Mouse (Mus musculus) thymus, adult 18-20 months (tissue): Measurements from ENCODE around the gene Zmynd10.

Experiments used
- DNase-seq, 2 experiments: peaks; one replicate each; pipeline ENCODE4 v3.0.0; 2022; ENCODE audit warnings: mixed read lengths in 2 of 2

The Zmynd10 gene

DNA sequence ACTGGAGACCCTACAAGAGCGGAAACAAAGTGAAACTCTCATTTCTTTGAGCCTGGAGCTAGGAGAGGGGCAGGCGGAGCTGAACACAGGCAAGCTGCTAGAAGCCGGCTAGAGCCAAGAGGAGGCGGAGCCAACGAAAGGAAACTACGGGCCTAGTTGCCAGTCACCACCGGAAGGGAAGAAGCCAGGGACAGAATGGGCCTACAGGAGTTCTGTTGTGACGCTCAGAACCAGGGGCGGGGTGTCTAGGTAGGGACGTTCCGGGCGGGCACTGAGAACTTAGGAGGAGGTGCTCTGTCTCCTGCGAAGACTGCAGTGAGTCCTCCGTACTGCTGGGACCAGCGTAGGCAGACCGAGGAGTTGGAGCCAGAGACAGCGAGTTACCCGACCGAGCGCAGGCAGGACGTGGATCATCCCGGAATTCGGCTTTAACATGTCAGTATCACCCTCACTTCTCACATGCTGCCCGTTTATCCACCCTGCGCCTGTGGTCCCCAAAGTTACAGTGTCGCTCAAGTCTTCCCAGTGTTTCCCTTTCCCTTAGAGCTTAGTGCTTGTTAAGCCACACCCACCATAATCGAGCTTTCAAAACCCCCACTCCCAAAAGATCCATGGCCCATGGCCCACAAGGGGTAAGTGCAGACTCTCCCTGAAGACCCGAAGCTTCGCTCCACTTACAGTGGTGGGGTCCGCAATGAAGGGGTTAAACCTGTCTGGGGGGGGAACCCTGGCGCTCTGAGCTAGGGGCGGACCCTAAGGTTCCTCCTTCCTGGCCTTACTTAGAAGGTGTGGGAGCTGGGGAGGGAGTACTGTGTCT, 33.6 kb downstream of the Zmynd10 start, which contains the start of gene Hyal3:
Gene Hyal3, plus strand, starts transcription at position 318 of the 817 bp plus-strand sequence.
- DNase-seq, result peak; percentile 81 to 88

DNA sequence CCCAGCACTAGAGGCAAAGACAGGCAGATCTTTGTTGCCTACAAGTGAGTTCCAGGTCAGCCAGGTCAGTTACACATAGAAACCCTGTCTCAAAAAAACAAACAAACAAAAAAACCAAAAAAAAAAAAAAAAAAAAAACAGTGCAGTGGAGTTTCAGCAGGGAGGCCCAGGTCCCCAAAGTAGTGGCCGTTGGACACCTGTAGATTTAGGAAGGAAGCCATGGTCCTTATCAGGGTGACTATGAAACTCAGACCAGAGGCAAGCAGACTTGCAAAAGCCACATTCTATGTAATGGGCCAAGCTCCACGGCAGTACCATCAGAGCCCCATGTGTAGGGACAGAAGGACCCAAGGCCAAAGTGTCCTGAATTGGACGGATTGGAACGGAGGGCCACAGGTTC, 34.5 kb downstream of the Zmynd10 start:
- DNase-seq, result no peak

DNA sequence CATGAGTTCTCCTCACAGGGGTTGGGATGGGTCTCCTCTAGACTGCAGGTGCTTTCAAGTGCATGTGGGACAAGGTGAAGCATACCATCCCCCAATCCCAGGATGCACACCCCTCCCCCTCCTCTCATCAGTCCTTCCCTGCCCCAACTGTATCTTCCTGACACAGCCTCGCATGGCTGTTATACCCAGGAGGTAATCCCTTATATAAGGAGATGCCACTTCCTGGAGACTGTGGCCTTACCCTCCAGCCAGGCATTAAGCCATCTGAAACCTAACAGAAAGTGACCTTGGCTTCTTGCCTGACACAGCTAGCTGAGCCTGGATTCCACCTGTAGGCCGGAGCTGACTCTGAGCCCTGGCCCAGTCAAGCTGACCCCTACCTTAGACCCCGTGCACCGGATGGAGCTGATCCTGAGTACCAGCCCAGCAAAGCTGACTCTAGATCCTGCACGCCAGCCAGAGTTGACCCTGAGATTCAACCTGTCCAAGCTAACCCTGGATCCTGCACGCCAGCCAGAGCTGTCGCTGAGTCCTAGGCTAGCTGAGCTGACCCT, 35.5 kb downstream of the Zmynd10 start:
- no peak for DNase-seq

DNA sequence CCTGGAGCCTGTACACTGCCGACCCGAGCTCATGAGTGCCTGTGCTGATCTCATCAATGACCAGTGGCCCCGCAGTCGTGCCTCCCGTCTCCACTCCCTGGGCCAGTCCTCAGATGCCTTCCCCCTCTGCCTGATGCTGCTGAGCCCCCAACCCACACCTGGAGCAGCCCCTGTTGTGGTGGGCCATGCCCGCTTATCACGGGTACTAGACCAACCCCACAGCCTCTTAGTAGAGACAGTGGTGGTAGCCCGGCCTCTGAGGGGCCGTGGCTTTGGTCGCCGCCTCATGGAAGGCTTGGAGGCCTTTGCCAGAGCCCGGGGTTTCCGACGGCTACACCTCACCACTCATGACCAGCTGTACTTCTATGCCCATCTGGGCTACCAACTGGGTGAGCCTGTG, 36.1 kb downstream of the Zmynd10 start:
- DNase-seq, result no peak

DNA sequence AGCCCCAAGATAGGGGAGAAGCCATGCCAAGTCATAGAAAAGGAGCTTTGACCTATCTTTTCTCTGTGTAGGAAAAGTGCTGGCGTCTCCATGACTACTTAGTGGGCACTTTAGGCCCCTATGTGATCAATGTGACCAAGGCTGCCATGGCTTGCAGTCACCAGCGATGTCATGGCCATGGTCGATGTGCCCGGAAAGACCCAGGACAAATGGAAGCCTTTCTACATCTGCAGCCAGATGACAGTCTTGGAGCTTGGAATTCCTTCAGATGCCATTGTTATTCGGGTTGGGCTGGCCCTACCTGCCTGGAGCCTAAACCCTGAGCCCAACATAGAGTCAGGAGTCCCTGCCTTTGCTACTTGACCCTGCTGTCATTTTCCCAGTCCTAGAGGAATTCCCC, 39.4 kb downstream of the Zmynd10 start:
- no peak for DNase-seq

DNA sequence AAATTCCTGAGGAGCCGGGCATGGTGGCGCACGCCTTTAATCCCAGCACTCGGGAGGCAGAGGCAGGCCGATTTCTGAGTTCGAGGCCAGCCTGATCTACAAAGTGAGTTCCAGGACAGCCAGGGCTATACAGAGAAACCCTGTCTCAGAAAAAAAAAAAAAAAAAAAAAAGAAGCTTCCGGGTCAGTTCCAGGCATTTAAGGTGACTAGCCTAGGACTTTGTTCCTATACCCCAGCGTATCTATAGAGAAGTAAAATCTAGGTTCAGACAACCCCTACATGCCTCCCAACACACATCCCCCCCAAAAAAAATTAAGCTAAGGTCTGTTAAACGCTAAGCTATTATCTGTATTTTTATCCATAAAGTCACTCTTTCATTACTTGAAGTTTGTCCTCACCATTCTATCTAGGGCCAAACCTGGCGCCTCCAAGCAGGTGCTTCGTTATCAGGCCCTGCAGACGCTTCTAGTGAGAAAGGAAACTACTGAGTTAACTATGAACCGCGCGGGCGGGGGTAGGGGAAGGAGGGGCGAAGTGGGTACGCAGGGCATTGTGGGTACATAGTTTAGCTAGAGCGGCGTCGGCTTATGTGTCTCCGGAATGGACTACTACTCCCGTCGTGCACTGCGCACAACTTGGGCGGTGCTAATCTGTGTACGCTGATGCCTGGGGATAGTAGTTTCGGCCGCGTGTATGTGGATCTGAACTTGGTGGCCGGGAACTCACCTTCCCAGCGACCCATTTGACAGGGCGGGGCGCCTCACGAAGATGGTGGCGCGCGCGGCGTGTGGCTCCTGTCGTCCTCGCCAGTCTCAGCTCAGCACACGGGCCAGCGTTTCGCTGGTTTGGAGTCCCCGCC, 40.1 kb downstream of the Zmynd10 start, which contains the start of gene Ifrd2:
Gene Ifrd2, plus strand, starts transcription at position 669 of the 859 bp plus-strand sequence.
- peak; percentile 98 to 99 for DNase-seq

DNA sequence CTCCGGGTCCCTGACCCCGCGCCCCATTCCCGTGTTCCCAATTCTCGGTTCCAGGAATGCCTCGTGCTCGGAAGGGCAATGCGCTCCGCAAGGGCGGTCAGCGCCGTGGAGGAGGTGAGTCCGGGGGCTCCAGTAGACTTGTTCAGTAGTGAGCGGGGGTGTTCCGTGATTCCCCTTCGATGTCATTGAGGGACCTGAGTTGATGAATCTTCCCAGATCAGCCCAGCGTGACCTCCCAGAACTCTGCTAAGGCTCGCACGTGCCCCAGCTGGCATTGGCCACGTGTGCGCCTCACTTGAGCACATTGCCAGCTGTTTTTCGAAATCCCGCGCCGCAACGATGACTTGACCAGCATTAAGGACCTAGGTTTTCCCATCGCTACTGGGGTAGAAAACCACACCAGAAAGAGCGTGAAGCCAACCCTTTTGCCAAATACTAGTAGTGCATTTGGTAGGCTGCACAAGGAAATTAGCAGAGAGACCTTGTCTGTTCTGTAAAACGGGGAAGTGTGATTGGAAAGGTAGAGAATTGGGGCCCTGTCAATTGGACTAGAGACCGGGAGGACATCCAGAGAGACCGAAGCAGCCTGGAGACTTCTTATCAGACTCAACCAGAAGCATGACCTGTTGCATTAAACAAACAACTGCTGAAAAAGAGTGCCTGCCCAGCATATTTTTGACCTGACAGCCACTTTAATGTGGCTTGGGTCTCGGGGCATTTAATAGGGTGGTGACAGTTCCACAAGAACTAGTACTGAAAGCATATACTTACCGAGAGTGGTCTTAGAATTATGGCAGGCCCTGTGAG, 40.9 kb downstream of the Zmynd10 start:
- DNase-seq, result no peak

DNA sequence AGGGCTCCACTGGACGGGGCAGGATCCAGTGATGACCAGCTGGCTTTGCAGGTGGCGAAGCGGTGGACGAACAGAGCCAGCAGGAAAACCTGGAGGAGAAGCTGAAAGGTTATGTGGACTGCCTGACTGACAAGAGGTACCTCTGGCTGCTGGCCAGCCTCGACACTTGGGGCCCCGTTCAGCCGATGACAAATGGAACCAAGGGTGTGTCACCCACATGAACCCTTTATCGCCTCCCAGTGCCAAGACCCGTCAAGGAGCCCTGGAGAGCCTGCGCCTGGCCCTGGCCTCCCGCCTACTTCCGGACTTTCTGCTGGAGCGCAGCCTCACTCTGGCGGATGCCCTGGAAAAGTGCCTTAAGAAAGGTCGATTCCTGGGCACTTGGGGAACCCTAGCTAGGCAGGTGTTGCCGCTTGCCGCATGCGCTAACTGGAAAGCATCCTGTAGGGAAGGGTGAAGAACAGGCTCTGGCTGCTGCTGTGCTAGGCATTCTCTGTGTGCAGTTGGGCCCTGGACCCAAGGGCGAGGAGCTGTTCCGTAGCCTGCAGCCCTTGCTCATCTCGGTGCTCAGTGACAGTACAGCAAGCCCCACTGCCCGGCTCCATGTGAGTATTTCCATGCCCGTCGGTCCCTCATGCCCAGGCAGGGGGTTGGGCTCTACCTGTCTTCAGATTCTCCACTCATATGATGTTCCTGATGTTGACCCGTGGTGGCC, 43.1 kb downstream of the Zmynd10 start:
- DNase-seq, result no peak

DNA sequence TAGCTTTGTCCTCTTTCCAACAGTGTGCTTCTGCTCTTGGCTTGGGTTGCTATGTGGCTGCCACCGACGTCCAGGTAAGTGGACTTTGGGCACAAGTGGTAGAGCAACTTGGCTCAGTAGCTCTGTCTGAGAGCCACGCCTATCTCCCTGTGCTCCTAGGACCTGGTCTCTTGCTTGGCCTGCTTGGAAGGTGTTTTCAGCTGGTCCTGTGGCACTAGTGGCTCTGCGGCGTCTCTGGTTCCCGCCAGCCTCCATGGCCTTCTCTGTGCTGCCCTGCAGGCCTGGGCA, 43.6 kb downstream of the Zmynd10 start:
- DNase-seq, result no peak

DNA sequence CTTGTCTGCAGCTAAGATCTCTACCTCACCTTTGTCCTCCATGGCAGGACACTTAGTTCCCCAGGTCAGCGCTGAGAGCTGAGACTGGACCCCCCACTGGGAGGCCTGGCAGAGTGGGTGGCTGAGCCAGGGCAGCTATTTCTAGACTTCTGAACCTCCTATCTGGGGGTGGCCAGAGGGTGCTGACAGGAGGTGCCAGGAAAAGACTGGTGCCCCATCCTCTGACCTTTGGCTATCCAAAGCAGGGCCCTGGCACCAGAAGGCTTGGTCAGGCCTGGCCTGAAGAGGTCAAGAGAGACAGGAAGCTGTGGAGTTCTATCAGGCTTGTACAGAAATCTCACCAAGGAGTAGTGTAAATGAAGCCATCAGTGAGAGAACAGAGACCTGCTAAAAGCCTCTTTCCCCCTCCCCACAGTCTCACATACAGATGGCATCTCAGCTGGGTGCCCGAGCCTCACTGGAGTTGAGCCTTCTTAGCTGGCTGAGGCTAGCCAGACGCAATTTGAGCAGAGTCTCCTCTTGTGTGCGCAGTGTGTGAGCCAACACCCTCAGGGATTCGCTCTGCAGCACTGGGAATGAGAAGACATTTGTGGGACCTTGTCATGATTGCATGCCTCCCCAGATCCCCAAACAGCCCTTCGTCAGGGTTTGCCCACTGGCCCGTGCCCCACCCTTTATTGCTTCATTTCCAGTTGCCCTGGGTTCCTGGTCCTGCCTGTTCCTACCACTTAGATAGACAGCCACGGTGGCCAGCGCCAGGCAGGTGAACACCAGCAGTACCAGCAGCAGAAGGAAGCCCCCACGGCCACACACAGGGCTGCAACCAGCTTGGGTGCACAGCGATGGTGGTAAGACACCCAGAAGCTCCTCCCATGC, 46.2 kb downstream of the Zmynd10 start:
- no peak for DNase-seq

DNA sequence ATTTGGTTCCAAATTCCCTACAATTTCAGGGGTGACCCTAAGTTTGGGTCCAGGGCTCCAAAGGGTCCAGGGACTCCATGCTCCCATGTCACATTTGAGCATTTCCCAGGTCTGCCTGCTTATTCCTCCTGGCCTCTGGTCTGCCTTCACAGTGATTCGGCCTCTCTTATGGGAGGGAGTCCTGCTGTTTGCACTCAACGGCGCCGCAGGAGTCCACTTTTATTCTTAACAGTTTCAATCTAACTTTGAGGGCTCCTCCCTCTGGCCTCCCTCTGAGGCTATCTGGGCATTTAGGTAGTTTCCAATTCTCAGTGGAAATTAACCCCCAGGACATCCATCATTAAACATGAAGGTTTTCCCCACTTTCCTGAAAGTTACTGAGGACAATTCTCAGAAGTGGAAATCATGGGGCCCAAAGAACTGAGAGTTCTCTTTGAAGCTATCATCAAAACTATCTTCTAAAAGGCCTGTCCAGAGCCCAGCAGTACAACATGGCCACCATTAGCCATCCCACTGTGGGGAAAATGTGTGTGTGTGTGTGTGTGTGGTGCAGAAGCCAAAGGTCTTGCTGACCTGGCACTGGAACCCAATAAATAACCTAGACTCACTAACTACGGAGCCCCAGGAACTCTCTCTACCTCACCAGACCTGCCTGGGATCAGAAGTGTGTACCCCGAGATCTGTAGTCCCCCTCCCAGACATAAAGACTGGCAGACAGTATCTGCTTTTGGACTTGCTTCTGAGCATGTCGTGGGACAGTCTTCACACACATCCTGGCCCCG, 47.4 kb downstream of the Zmynd10 start:
- no peak for DNase-seq

DNA sequence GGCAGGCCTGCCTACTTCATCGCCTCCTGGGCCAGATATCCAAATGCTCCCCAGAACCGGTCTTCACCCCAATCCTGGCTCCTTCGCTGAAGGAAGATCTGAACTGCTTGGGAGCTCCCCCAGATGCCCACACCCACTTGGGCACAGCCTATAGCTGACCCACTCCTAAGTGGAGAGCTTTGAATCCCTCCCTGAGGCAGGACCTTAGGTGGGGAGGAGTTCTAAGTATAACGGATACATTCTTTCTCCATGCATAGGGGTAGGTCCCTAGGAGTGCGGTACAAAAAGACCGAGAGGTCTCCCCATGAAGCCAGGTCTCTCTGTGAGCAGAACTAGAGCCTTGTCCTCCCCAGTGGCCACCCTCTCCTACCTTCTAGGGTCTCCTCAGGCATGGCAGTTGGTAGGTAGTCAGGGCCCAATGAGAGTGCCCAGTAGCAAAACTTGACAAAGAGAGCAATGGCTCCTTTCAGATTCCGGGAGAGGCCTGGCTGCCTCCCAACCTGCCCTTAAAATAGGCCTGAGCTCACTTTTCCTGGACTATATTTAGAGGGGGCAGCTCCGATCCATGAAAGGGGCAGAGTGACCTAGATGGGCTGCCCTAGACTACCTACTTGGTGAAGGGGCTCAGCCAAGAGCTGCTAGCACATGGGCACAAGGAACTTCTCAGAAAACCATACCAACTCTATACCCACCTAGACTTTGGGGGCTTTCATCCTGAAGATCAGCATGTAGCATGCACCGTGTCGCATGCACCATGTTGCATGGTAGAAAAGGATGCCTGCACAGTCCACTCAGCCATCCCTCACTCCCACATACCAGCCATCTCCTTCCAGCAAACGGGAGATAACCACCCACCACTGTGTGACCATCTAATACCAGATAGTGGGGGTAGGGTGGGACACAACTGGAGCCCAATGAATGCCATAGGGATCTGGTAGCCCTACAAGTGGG, 49.8 kb downstream of the Zmynd10 start:
- no peak for DNase-seq

DNA sequence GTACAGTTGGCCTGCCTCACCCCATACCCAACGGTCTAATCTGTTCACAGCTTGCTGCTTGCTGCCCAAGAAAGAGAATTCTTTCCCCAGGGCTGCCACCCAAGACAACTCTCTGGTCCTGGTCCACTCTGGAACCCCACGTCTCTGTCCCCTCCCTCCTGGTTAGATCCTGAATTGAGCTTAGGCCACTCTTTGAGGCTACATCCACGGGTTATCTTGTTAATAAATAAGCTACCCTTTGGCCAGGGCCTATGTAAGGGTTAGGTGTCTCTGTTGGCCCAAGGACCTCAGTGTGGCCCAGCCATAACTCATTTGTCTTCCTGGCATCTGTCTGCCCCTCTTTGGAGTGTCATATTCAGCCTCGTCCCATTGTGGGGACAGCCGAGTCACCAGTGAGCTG, 51.3 kb downstream of the Zmynd10 start:
- DNase-seq, result no peak

DNA sequence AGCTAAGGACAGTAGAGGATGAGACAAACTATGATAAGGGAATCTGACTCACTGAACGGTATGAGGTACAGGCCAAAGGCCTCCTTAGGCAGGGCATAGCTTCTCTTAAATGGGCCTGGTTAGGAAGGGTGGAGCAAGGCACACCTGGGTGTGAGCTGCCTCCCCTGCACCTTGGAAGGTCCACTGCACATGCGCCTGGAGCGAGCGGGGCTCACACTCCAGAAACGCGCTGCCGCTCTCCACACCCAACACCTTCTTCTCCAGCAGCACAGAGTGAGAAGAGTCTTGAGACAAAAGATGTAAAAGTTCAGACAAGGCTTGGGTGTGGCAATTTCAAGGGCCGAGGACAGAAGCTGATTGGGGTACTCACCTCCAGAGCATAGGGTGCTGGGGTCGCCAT, 52.3 kb downstream of the Zmynd10 start:
- no peak for DNase-seq

DNA sequence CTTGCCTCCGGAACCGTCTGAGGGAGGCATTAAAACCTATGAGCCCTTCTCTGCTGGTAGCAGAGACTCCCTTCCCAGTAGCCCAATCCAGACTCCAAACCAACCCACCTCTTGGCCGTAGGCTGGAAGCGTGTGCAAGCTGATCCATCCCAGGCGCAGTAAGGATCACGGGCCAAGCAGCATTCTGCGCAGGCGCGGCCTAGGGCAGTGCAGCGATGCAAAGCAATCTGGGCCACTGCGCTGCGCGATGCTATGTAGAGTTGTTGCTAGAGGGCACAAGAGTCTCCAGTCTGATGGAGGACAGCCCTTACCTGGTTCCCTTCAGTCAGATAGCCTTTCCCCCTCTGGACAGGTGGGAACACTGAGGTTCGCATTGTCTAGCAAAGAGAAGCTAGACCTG, 52.7 kb downstream of the Zmynd10 start:
- DNase-seq, result no peak

DNA sequence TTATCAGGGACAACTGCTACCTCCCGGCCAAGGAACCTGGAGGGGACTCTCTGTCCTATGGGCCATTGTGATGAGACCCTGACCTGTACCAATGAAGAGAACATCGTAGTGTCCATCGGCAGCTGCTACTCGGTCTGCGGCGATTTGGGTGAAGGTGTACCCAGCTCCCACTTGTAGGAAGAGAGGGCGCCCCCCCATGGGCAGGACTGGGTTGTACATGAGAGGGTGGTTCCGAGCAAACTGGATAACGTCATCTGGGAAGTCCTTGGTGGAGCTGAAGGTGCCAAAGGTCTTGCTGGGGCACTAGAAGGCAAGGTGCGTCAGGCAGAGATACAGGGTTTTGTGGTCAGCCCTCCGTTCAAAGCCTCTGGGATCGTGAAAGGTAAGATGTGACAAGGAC, 53.6 kb downstream of the Zmynd10 start:
- no peak for DNase-seq
